Mouse (Mus musculus) heart, postnatal 0 days (tissue): Measurements from ENCODE around the gene Stxbp4. TPM values are rescaled to one million over a fixed set of nuclear protein-coding genes. Genes with fewer than 3 reads are reported as not detected.
A peak's percentile ranks its signal among the peaks of the same experiment; 100 is the strongest.

Experiments
- ATAC-seq: fragments of 200-750 bp; cut with Nextera tagmentation; 2 replicates; pipeline ENCODE4 v1.8.0; 2017; ENCODE audit warnings: low read depth, moderate number of reproducible peaks, moderate library complexity; ENCODE audit not compliant: insufficient read depth
- DNase-seq: peaks from one replicate; pipeline ENCODE4 v3.0.0-alpha.2; 2016; ENCODE audit warnings: low spot score
- H3K27ac ChIP-seq: fragments of 300-500 bp; sonication (generic); 2 replicates; pipeline ENCODE4 v1.5.1; 2014; ENCODE audit warnings: low read depth, mild to moderate bottlenecking
- H3K27me3 ChIP-seq: fragments of 300-500 bp; sonication (generic); 2 replicates; pipeline ENCODE4 v1.6.1; 2014; ENCODE audit warnings: low read length, mixed read lengths; ENCODE audit not compliant: control insufficient read depth, insufficient read depth
- H3K36me3 ChIP-seq: fragments of 300-500 bp; sonication (generic); replicated peaks from 2 replicates; pipeline ENCODE4 v1.6.1; 2014; ENCODE audit warnings: low read length, mixed read lengths; ENCODE audit not compliant: control insufficient read depth, insufficient read depth
- H3K4me1 ChIP-seq: fragments of 300-500 bp; sonication (generic); 2 replicates; pipeline ENCODE4 v1.6.1; 2014; ENCODE audit warnings: antibody characterized with exemption; ENCODE audit not compliant: control insufficient read depth, insufficient read depth
- H3K4me2 ChIP-seq: fragments of 300-500 bp; sonication (generic); 2 replicates; pipeline ENCODE4 v1.6.1; 2014; ENCODE audit warnings: low read depth, mild to moderate bottlenecking, low read length, moderate library complexity
- H3K4me3 ChIP-seq: fragments of 300-500 bp; sonication (generic); 2 replicates; pipeline ENCODE4 v1.5.1; 2014; ENCODE audit warnings: low read depth, low read length
- H3K9ac ChIP-seq: fragments of 300-500 bp; sonication (generic); replicated peaks from 2 replicates; pipeline ENCODE4 v1.6.1; 2014; ENCODE audit warnings: low read depth, low read length, mixed read lengths
- H3K9me3 ChIP-seq: fragments of 300-500 bp; sonication (generic); replicated peaks from 2 replicates; pipeline ENCODE4 v1.6.1; 2016; ENCODE audit warnings: low read length; ENCODE audit not compliant: control insufficient read depth
- CTCF ChIP-seq: IDR thresholded peaks from 2 replicates; pipeline ENCODE4 v1.5.1; 2016; ENCODE audit warnings: antibody characterized with exemption, control low read depth, low read depth
- EP300 ChIP-seq: IDR thresholded peaks from 2 replicates; pipeline ENCODE4 v1.6.1; 2016; ENCODE audit warnings: antibody characterized with exemption, low read depth
- WGBS: fragments of 180-500 bp; shearing (Covaris S2); extraction: QIAGEN DNeasy Blood & Tissue Kit; methylation state at CpG from one replicate; pipeline ENCODE4 v1.1.7; 2014; 5-methylcytosine and 5-hydroxymethylcytosine counted together
- polyA plus RNA-seq: library from polyadenylated mRNA; unstranded; fragments of >200 nt; fragmentation: Nextera tagmentation; extraction: Ambion mirVana; gene quantifications from 2 replicates; pipeline ENCODE4 v1.2.1, GENCODE M21; 2015
- total RNA-seq: library from RNA; depleted of rRNA; stranded (reverse); fragments of >200 nt; gene quantifications from 2 replicates; pipeline ENCODE4 v1.2.3, GENCODE M21; 2014; ENCODE audit warnings: low replicate concordance; rRNA removed

Stxbp4 gene
- total RNA-seq (2.9 and 5.2 TPM in 2 replicates), polyA plus RNA-seq (4.7 and 5.6 TPM in 2 replicates)

DNA sequence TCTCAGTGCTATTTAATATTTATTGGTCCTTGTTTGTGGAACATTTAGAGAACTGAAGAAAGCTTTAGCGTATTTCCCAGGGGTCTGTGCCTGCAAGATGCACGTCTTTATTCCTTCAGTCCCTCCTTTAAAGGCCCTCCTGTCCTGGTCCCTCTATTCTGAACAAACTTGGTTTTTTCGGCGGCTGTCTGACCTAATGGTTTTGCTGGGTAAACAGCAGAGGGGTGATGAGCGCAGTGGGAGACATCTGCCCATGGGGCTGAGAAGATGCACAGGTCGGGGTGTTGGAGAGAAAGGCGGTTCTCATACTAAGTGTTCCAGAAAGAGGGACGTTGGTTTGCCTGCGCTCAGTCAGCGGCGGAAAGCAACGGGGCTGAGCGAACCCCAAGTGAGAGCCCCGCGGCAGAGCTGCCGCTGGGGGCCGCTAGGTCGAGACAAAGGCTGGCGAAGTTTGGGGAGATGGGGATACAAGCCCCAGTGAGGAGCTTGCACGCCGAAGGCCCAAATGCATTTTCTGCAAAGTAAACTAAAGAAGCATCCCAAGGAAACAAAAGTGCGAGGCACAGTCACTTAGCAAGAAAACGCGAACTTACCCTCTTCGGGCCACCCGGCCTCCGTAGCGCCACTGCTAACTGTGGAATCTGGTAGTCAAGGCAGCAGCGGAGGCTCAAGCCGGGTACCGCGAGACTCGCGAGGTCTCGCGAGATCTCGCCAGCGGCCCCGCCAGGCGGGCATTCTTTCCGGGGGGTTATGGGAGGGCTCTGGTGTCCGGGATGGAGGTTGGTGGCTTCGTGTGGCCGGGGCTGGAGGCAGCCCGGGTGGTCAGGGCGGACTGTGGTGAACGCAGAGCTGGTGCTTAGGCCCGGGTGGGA lies at the start of gene Stxbp4, which contains the start of gene Cox11:
TSS of gene Stxbp4 (minus strand) at position 645 of the 872 bp plus-strand sequence.
TSS of gene Cox11 (plus strand) at position 734 of the 872 bp plus-strand sequence.
- Histone ChIP-seq H3K27ac (peak within 1 kb of the TSS; percentile 92), H3K36me3 (peaks cover 8% of the 10 kb centered on the region; the same call in 1 of the 2 replicates), H3K27me3 (no peaks in the 10 kb centered on the region), H3K4me3 (peak within 1 kb of the TSS; percentile 83), H3K9me3 (no peaks in the 10 kb centered on the region), H3K4me1 (peaks cover 10% of the 10 kb centered on the region; the same call in 1 of the 2 replicates), H3K9ac (peak within 1 kb of the TSS; percentile 88), H3K4me2 (peak within 1 kb of the TSS; percentile 88)
- peak; percentile 97 for ATAC-seq
- TF ChIP-seq EP300 = peak; percentile 98
- peak; percentile 42 for TF ChIP-seq CTCF
- peak; percentile 92 for DNase-seq
- under 1% methylated on average over 48 of the region's 48 CpGs for WGBS

DNA sequence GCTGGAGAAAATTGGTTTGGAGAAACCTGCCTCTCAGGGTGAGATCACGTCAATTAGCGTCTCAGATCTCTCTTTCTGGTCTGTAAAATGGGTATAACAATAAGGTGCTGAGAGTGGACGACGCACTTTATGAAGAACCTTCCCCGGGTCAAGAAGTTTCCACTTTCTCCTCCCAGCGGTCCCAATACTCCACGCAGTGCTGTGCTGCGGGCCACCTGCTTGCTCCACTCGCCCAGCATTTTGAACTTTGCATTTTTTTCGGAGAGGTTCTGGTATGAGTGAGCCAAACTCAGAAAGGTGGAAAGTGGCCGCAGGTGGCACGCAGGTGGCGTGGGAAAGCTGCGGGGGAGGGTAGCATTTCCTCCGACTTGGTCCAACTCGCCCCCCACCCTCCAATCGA lies 49.2 kb upstream of the Stxbp4 start:
- peak overlapping the region; percentile 60 for H3K9ac ChIP-seq
- no peak for DNase-seq
- H3K4me2 ChIP-seq = peak overlapping the region; percentile 83
- TF ChIP-seq CTCF (no peak), EP300 (no peak)
- H3K9me3 ChIP-seq = no peaks in the 10 kb centered on the region
- H3K36me3 ChIP-seq = peaks cover 5% of the 10 kb centered on the region
- 1% methylated on average over 17 of the region's 17 CpGs for WGBS
- H3K27me3 ChIP-seq = no peaks in the 10 kb centered on the region
- peak overlapping the region; percentile 59 for H3K4me3 ChIP-seq
- H3K27ac ChIP-seq = no peak overlapping the region
- peaks cover 8% of the 10 kb centered on the region; the same call in 1 of the 2 replicates for H3K4me1 ChIP-seq
- peak; percentile 44 for ATAC-seq

DNA sequence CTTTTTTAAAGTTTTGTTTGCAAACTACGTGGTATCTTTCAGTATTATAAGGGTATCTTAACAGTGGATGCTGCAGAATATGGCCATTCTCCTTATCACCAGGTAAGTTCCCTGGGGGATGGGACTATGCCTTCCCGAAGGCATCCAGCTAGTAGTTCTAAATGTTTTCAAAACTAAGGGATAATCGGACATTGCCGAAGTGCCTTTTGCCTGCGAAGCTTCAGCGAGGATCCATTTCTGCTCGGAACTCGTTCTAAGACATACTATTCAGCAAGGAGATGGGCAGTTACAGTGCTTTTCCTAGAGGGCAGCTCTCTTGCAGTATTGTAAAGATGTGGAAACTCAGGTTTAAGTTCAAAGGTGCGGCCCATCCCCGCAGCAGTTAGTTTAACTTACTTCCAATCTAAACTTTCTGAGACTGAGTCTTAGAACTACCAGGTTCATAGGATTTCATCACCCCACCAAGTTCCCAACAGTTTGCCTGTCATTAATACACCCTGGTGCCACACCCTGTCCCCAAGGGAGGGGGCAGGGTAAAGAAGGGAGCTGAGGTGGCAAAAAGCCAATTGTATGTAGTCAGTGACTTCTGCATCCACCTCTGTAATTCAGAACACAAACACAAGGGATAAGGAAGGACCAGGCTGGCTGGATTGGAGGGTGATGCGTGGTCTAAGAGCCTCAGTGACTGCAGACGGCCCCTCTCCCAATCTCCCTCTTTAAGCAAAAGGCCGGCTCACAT lies 48.6 kb upstream of the Stxbp4 start:
- TF ChIP-seq CTCF = no peak
- no peak for TF ChIP-seq EP300
- no peaks in the 10 kb centered on the region for H3K27me3 ChIP-seq
- no peaks in the 10 kb centered on the region for H3K9me3 ChIP-seq
- ATAC-seq (0 out of 2 replicates have a peak, but pooled peaks have one; percentile 9), DNase-seq (peak; percentile 13)
- H3K36me3 ChIP-seq = peaks cover 5% of the 10 kb centered on the region
- H3K27ac ChIP-seq = no peak overlapping the region
- H3K9ac ChIP-seq = 0 out of 2 replicates have a peak overlapping the region, but pooled peaks have one; percentile 60
- WGBS = 72% methylated on average over 13 of the region's 13 CpGs
- H3K4me2 ChIP-seq = peak overlapping the region; percentile 83
- H3K4me1 ChIP-seq = peaks cover 8% of the 10 kb centered on the region; the same call in 1 of the 2 replicates
- peak overlapping the region; percentile 59 for H3K4me3 ChIP-seq

DNA sequence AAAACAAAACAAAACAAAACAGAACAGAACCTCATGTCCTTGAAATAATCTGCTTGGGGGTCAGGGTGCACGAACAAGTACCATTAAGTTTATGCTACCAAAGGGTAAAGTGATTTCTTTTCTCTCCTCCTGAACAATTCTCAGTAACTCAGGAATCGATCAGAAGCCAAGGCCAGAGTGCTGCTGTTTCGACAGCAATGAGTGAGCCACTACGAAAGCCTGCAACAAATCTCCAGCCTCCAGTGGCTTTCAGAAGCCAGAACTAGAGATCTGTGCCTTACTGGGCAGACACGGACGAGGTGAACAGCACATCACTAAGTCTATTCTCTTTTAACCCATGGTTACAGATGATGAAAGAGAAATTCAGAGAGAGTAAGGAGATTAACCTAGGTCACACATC lies 47.3 kb upstream of the Stxbp4 start:
- DNase-seq (no peak), ATAC-seq (no peak)
- Histone ChIP-seq H3K27me3 (no peaks in the 10 kb centered on the region), H3K36me3 (peaks cover 5% of the 10 kb centered on the region), H3K9me3 (no peaks in the 10 kb centered on the region), H3K27ac (no peak overlapping the region), H3K4me1 (peaks cover 8% of the 10 kb centered on the region; the same call in 1 of the 2 replicates), H3K9ac (no peak overlapping the region), H3K4me3 (no peak overlapping the region), H3K4me2 (no peak overlapping the region)
- 74% methylated on average over 6 of the region's 6 CpGs for WGBS
- TF ChIP-seq CTCF (no peak), EP300 (no peak)

DNA sequence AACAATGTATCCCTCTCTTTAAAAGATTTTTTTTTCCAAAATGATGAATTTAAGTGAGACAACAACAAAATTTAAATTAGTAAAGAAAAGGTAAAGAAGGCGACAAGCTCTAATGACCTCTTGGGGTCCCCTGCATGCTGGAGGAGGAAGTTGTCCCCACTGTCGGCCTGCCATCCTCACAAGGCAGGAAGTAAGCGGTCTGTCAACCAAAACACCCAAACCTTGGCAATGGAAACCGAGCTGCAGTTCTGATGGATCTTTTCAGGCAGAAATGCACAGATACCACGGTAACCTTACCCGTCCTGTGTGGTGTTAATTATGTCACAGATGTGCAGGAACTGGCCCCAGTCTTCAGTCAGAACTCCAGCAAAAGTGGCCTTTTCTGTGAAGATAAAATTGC lies 46.9 kb upstream of the Stxbp4 start:
- H3K27me3 ChIP-seq = no peaks in the 10 kb centered on the region
- H3K27ac ChIP-seq = no peak overlapping the region
- ATAC-seq (no peak), DNase-seq (no peak)
- H3K4me3 ChIP-seq = no peak overlapping the region
- H3K4me1 ChIP-seq = peaks cover 8% of the 10 kb centered on the region; the same call in 1 of the 2 replicates
- no peak overlapping the region for H3K4me2 ChIP-seq
- TF ChIP-seq CTCF (no peak), EP300 (no peak)
- no peak overlapping the region for H3K9ac ChIP-seq
- H3K36me3 ChIP-seq = peaks cover 5% of the 10 kb centered on the region
- 64% methylated on average over 6 of the region's 6 CpGs for WGBS
- no peaks in the 10 kb centered on the region for H3K9me3 ChIP-seq
